Mouse (Mus musculus) embryo, embryonic 11 days (tissue): ENCODE measurements at regions not wholly inside any gene's neighbourhood (a gene's known extent, or its start where the extent isn't known, plus 50 kb on each side); places are given as distances from the start of the nearest gene placed in this dataset.

Experiments used
- DNase-seq: peaks from one replicate; pipeline ENCODE4 v3.0.0-alpha.2; 2015

DNA sequence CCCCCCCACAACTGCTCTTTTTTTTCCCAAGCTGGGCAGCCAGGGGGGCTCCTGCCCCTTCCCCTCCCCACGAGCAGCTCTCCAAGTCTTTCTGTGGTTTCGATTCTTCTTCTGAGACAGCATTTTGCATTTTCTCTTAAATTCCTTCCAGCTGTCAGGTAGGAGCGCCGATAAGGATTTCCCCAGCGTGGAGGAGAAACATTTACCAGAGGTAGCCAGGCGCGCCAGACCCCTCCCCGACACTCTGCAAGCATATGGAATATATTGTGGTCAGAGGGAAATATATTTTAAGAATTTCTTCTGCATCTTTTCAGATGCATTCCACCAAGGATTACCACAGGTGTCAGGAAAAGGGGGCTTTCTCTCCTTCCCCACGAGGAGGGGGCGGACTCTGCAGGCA, 111.9 kb downstream of the Tbx5 start:
- DNase-seq: peak; percentile 42

DNA sequence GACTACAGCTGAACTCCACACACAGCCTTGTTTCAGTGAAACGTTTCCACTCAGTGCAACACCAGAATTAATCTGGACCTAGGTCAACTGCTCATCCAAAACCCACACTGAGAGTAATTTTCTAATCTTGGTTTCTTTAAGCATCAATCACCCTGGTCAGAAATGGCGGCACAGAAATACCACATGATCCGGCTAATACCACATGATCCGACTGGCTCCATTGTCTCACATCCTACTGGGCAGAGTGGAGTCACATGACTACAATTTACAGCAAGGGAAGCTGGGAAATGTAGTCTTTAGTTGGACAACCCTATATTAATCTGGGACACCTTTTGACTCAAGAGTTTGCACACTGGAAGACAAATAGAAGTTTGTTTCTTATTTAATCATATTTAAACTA, 115.9 kb downstream of the Tbx5 start:
- DNase-seq: peak; percentile 54

DNA sequence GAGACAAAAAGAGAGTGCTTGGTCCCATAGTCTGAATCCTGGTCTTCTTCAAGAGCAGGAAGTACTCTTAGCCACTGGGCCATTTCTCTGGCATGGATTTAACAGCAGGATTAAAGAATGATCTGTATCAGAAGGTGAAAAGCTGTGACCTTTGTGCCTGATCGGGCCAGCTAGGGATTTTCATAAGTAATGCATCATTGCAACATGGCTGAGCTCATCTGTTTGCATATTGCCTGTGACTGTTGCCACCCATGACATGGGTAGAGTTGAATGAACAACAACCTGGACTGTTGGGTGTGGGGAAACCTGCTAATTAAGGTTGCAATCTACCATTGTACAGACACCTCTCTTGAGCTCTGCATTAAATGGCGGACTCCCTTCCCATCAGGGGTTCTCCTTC, 119.6 kb downstream of the Tbx5 start:
- no peak for DNase-seq

DNA sequence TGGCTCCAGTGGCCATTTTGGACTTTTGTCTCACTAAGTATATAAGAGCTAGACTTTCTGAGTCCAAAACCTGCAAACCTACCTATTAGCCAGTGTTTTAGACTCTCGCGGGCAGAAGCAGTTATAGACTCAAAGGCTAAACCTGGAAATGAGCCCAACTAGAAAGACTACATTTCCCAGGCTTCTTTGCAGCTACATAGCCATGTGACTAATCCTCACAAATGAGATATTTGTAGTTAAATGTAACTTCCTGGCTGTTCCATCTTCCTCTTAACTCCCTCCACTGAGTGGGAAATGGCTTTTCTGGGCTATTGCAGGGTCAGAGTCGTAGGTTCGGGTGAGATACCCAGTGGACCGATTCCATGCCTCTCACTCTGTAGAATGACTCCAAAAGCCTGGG, 120.7 kb downstream of the Tbx5 start:
- no peak for DNase-seq

DNA sequence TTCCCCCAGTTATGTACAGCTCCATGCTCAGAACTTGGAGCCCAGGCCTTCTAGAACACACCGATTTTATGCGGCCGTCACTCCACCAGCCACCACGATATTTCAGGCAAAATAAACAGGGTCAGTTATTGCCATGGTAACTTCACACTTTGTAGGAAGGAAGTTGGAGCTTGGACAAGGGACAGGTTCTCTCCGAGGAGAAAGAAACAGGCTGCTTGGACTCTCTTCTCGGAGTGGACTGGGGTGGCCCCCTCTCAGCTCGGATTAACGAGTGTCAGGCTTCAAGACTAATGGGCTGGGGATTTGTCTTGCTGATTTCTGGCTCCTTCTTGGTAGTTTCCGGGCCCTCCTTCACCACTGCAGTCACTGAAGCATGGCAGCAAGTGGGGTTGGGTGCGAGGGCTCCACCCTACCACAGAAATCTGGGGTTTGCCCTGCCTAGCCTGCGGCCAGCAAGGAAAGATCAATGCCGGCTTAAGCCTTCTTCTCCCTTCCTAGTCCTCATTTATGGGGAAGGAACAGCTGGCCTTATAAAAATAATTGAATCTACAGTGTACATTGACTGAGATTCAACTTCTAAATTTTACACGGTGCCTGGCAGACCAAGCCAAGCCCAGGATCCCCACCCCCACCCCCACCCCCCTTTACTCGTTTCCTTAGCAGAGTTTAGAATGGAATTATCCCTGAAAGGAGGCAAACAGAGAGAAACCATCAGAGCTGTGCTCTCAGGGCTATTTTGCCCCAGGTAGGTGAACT, 121.5 kb downstream of the Tbx5 start:
- DNase-seq: no peak

DNA sequence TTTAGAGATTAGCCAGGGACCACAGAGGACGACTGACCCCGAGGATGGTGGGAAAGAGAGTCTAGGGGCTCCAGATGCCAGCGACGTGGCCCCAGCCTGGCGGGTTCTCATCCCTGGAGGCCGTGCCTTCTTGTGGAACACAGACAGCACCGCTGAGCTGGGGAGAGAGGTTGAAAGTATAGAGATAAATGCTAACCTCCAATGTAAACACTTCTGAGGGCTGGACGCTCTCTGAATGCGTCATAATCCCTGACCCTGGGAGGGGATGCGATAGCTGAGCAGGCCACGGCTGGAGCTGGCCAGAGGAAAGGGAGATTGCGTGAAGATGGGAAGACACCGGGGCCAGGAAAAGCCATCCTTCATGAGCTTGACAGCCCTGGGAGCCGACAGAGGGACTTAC, 126.5 kb downstream of the Tbx5 start:
- DNase-seq: peak; percentile 49

DNA sequence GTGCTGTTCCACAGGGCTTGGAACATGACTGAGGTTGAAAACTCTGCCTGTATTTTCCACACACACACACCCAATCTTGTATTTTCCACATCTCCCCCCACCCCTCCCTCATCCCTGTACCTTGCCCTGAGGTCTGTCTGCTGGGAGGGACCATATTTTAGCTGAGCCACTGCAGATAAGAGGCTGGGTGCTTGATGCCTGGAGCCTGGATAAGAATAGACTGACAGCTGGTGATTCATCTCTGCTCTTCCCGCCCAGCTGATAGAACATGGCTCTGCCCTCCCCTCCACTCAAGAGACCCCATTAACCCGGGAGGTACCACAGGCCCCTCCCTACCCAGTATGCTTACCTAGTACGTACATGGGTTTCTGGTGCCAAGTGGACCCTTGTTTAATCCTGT, 132.3 kb downstream of the Tbx5 start:
- DNase-seq: no peak

DNA sequence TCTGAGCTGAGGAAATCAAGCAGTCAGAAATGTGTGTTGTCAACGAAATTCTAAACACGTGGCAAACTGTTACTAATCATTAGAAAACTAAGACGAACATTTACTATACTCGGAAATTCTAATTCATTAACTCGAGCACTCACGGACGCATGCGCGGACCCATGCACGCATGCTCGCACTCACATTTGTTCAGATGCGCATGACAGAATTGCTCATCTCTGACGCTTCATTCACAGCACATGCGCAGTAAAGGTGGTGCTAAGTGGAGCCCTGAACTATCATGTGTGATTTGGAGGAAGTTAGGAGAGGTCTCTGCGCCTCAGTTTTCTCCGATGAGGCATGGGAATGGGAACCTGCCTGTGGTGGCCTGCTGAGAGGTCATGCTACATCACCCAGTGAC, 138.8 kb downstream of the Tbx5 start:
- no peak for DNase-seq

DNA sequence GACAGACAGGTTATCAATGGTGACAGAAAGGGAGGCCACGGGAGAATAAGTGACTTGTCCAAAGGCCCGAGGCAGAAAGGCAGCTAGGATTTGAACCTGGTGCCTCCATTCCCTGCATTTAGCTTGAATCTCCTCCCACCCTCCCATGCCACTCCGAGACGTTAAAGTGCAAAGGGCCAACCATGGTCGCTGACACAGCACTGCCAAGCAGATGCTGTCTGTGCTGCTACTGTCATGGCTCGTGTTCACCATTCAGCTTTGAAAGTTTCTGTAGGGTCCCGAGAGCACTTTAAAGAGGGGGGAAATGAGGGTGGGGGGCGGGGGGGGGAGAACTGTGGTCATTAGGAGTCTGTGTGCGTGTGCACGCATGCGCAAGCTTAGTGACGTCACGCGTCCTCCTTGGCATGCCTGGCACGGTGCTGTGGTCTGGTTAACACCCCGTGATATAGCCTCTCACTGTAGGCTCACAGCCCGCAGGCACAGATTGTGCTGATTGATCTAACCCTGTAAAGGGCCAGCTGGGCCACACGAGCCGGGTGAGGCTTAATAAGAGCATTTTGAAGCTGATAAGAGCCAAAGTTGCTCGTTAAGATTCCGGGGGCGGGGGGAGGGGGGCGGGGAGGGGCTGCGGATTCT, 140.5 kb downstream of the Tbx5 start:
- peak; percentile 42 for DNase-seq

DNA sequence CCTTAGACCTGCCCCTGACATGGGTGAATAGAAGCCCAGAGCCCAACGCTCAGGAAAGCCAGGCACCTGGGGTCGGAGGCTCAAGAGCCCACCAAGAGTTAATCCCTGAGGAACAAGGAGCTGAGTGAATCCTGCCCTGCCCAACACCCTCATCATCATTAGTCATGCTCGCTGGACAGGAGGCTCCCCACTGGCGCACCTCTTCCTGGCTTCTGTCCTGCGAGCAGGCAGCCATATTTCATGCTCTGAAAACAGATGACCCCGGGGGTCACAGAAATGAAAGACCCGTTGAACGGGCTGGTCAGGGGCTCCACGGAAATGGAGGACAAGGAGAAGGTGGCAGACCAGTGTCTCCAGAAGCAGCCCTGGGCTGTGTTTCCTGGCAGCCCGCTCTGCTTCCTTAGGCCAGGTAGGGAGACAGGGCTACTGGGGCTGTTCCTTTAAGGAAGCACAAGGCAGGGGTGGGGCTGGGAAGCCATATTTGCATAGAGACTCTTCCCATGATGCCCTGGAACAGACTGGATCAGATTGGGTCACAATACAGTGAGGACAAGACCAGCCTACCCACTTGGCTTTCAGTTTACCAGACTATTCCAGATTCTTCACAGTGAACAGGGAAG, 138.1 kb upstream of the Rbm19 start:
- DNase-seq: peak; percentile 67

DNA sequence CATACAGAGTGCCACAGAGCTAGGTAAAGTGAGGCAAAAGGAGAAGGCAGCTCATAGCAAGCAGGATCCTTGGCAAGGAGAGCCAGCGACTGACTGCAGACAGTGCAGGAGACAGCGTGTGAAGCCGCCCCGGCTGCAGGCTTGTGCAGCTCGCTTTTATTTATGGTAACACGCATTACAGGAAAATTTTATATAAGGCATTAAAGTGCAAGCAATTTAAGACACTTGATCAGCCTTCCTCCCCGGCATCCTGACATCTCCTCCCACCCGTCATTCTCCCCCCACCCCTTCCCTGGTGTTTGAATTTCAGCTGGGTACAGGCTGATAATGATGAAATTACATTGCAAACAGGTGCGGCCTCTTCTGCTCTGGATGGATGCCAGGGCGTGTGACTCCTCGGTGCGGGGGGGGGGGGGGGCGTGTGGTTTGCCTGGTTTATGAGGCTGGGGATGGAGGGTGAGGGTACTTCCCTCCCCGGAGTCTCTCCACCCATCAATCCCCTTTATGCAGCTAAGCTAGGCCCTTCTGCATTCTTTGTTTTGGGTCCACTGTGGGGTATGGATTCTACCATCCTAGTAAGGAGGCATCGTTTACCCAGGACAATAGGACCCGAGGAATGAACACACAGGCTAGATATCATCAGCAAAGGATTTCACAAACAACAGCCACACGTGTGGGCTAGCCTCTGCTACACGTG, 135.0 kb upstream of the Rbm19 start:
- DNase-seq: no peak

DNA sequence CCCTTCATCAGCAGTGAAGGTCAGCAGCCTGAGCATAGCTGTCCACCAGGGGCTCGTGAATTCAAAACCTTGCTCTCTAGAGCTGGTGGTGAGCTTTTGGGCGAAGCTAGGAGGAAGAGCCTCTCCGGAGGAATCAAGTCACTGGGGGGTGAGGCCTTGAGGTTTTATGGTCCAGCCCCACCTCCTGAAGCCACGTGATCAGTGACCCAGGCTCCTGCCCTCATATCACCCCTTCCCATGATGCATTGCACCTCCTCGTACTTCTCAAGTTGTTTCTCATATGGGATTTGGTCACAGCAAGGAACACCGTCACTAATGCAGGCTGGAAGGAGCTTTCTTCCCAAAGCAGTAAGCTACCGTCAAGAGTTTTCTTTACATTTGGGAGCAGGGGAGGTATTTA, 132.1 kb upstream of the Rbm19 start:
- no peak for DNase-seq

DNA sequence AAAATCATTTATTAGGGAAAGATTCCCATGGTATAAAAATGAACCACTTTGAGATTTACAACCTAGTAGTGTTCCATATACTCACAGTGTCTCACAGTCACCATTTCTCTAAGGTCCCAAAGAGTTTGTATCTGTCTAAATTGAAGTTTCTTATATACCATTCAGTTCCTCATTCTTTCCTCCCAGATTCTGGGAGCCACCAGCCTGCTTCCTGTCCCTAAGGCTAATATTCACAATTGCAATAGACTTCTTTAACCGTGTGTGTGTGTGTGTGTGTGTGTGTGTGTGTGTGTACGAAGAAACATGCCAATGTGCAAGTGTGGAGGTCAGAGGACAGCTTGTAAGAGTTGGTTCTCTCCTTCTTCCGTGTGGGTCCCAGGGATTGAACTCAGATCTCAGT, 124.1 kb upstream of the Rbm19 start:
- no peak for DNase-seq

DNA sequence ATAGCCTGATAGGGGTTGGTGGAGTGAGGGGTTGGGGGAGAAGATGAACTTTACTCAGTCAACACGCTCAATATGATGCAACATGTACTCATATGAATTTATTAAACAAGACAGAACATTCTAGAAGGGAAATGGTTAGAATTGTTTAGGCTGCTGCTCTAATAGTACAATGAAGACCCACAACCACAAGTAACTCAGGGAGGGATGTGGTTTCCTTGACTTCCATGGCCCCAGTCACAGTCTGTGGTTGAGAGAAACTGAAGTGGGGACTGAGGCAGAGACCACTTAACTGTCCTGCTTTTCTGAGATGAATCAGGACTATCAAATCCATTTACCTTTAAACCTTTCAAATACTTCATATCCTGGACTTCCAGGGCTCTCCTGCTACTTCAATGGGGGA, 120.5 kb upstream of the Rbm19 start:
- DNase-seq: no peak

DNA sequence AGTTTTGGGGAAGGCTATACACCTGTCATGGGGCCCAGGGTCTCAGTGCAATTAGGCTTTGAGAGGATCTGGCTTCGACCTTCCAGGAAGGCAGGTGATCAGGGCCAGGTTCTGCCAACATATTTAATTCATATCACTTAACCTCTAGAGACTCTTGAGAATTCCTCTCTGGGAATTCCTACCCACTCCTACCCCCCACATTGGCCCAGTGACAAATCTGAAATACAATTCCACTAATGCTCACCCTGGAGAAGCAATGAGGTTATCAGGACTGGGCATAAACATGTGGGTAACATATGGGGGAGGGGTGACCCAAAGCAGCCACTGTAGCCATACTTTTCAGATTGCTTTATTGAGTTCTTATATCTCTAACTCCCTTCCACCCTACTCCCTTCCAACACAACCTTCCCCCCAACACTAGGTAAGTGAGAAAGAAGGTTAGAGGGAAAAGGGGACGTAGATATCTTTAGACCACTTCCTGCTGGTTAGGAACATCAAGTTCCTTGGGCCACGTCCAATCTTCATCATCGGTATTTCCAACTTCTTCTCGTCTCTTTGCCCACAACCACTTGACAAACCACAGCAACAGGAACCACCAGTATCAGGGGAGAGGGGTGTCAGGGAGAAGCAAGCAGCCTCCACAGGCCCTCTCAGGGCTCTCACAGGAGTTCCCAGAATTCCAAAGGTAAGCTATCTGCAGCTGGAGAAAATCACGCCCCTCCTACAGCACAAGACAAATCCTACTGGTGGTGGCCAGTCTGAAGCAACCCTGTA, 110.4 kb upstream of the Rbm19 start:
- DNase-seq: no peak

DNA sequence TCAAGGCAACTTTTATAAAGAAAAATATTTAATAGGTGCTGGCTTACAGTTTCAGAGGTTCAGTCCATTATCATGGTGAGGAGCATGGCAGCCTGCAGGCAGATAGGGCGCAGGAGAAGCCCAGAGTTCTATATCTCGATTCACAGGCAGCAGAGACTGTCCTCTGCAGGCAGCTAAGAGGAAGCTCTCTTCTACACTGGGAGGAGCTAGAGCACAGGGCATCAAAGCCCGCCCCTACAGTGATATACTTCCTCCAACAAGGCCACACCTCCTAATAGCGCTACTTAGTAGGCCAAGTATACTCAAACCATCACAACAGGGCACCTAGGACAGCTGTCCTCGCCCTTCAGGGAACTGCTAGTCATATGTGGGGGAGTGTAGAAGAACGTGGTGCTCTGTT, 108.5 kb upstream of the Rbm19 start:
- DNase-seq: peak; percentile 9

DNA sequence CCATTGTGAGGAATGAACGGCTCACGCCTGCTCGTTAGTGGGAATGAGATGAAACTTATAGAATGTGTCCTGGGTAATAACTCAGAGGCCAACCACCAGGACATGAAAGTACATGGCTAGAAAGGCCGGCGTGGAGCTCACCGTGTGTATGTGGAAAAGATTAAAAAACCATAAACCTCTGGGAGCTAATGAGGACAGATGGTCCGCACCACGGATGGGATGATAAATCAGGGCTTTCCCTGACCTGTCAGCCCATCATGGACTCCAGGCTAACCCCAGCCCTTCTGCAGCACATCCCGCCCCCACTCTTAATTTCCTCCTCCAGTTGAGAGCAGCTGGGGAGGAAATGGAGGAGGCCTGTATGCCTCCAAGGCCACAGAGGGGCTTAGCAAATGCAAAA, 108.0 kb upstream of the Rbm19 start:
- DNase-seq: peak; percentile 36

DNA sequence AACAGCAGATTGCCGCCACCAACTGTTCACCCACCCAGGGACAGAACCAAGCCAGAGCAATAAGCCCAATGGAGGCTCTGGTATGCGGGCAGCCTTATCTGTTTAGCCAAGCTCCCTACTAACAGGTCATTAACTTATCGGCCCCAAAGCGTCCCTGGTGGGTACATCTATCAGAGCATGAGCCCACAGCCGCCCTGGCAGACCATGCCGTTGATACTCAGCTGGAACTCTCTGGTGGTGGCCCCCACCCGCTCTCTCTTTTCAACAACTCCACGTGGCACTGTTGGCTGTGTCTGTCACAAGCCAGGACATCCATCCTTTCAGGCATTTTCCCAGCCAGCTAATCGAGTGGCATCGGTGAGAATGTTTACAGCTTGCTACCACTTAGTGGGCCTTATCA, 100.8 kb upstream of the Rbm19 start:
- no peak for DNase-seq

DNA sequence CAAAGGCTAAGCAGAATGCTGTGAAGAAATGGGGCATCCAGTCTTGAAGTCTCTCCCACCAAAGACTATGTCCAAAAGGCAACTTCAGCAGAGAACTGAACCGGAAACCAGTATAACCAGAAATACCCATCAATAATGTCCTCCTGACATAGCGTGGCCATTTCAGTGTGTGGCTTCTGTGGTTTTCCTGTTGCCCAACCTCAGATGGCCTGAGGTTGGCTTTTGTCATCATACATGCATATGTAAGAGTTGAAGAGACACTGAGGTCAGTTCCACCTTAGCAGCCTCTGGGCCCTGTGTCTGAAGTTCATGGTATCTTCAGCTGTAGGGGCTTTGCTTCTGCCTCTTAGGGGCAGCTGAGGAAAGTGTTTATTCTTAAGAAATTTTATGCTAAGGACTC, 98.1 kb upstream of the Rbm19 start:
- DNase-seq: no peak

DNA sequence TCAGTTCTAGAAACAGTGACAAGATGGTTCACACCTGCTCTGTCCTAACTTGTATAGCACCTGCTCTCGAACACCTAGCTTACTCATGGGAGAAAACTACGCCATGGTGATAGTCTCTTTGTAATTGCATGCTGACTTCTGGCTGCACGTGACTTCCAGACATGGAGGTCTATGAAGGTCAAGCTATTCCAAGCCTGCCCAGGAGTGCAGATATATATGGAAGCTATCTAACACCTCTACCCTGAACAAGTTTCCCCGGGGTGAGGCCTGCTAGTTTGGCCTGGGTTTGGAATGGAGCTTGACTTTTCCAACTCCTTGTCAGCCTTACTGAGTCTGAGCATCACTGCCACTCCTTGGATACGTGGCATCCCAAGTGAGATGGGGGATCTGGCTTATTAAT, 95.5 kb upstream of the Rbm19 start:
- no peak for DNase-seq

DNA sequence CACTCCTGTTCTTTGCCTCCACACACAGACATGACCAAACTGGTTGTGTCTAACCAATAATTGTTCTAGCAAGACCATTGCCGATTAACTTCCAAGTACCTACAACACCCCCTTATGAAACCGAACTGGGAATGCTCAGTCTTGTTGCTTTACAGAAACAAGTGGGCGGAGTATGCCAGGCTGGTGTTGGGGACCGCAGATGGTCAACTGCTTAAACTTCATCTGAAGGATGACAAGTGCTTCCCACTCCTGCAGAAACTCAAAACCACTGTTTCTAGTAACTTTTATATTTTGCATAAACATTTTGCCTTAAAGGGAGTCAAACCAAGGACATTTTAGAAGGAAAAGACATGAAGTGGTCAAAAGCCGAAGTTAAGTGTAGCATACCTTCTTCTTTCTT, 94.0 kb upstream of the Rbm19 start:
- DNase-seq: no peak

DNA sequence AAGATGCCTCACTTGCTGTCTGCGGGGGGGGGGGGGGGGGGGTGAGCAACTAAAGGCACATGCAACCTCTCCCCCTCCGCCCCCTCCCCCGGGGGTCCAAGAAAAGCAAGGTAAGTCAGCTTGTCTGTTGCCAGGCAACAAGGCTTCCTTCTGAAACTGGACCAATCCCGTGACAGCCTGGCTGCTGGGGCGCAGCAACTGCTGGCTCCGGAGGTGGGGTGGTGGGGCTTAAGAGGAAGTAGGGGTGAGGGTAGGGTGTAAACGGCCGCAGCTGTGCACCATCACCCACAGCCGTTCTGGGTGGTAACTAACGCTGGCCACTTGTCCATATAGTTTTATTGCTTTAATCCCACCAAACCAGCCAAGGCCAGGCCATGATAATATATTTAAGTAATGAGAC, 92.2 kb upstream of the Rbm19 start:
- peak; percentile 71 for DNase-seq

DNA sequence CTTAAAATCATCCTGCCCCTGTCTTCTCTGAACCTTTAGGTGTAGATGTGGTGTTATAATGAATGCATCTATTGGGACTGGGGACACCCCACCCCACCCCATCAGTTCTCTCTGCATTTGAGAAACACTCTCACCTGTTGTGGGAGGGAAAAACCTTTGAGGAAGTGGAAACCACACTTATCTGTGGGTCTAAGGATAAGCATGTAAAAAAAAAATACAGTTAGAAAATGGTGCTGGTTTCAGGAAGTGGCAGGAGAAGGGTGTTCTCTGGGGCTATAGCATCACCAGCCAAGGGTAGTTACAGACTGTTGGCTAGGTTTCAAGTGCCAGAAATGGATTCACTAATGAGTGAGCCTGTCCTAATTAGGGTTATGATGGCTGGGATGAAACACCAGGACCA, 91.1 kb upstream of the Rbm19 start:
- no peak for DNase-seq
